Mouse (Mus musculus): ENCODE data around the gene Zfp599. TPM values are rescaled to one million over a fixed set of nuclear protein-coding genes. Genes with fewer than 3 reads are reported as not detected.

The Zfp599 gene
- polyA plus RNA-seq, 1 experiment = 0.02 TPM

DNA sequence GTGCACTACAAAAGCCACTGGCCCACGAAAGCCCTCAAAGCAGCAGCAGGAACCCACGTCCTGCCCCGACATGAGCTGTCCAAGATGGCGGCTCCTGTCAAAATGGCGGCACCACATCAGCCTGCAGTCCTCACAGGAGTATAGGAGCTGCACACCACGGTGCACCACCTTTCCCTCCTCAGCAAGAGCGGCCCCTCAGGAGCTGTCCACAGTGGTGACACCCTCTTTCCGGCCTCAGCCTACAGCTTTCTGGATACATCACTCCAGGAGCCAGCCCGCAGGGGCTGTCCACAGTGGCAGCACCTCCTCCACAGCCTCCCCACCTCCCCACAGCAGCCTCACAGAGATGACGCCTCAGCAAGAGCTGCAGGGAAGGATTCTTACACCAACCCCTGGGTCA lies 2.9 kb upstream of the Zfp599 start:
- Histone ChIP-seq H3K36me3 (ENCODE audit: control insufficient read depth, insufficient read depth, low read length) (no peaks in the 10 kb centered on the region), H3K27me3 (ENCODE audit: control insufficient read depth, insufficient read depth, low read length) (no peaks in the 10 kb centered on the region; the same call in 1 of the 2 replicates), H3K4me3 (ENCODE audit: control insufficient read depth, low read depth, low read length) (peak overlapping the region; percentile 39), H3K27ac (ENCODE audit: control insufficient read depth, insufficient read depth, low read depth, low read length) (no peak overlapping the region), H3K4me1 (ENCODE audit: control insufficient read depth, insufficient read depth, low read length) (peaks cover 6% of the 10 kb centered on the region)
- TF ChIP-seq POLR2A (IDR thresholded peaks at IDR 0.05; ENCODE audit: control insufficient read depth, low read depth, low read length) = no peak
- no peak for TF ChIP-seq CTCF (IDR thresholded peaks at IDR 0.05; ENCODE audit: control insufficient read depth, insufficient read depth, insufficient replicate concordance, low read depth, low read length)

DNA sequence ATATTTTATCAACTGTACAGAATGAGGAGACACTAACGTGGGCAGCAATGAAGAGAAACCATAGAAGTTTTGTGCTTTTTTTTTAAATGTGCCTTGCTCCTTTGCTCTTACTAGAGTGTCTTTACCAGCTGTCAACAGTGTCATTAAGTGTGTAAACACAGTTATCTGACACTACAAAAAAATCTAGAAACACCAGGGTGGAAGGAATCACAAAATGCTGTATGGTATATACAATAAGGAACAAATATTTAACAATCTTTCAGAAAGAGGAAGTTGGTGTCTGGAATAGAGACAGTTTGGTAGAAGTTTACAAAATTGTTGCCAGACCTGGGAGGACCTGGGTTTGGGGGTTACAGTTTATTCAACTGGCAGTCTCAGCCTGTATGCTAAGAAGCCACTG lies 1.9 kb upstream of the Zfp599 start:
- Histone ChIP-seq H3K36me3 (ENCODE audit: control insufficient read depth, insufficient read depth, low read length) (no peaks in the 10 kb centered on the region), H3K27ac (ENCODE audit: control insufficient read depth, insufficient read depth, low read depth, low read length) (no peak overlapping the region), H3K4me3 (ENCODE audit: control insufficient read depth, low read depth, low read length) (no peak overlapping the region), H3K27me3 (ENCODE audit: control insufficient read depth, insufficient read depth, low read length) (no peaks in the 10 kb centered on the region; the same call in 1 of the 2 replicates), H3K4me1 (ENCODE audit: control insufficient read depth, insufficient read depth, low read length) (peaks cover 6% of the 10 kb centered on the region)
- TF ChIP-seq CTCF (IDR thresholded peaks at IDR 0.05; ENCODE audit: control insufficient read depth, insufficient read depth, insufficient replicate concordance, low read depth, low read length) (no peak), POLR2A (IDR thresholded peaks at IDR 0.05; ENCODE audit: control insufficient read depth, low read depth, low read length) (no peak)

DNA sequence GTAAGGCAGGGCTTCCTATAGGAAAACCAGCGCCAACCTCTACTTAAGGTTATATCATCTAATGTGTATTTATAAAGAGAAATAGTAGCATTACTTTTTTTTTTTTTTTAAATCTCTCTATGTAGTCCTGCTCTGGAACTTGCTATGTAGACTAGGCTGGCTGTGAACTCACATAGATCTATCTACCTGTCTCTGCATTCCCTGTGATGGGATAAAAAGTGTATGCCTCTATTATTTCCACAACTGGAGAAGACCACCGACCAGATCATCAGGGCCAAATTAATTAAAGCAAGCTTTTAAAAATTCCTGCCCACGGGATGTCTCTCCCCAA lies 362 bp upstream of the Zfp599 start:
- Histone ChIP-seq H3K4me3 (ENCODE audit: control insufficient read depth, low read depth, low read length) (no peak overlapping the region), H3K27me3 (ENCODE audit: control insufficient read depth, insufficient read depth, low read length) (no peaks in the 10 kb centered on the region; the same call in 1 of the 2 replicates), H3K27ac (ENCODE audit: control insufficient read depth, insufficient read depth, low read depth, low read length) (no peak overlapping the region), H3K4me1 (ENCODE audit: control insufficient read depth, insufficient read depth, low read length) (peaks cover 6% of the 10 kb centered on the region), H3K36me3 (ENCODE audit: control insufficient read depth, insufficient read depth, low read length) (no peaks in the 10 kb centered on the region)
- TF ChIP-seq POLR2A (IDR thresholded peaks at IDR 0.05; ENCODE audit: control insufficient read depth, low read depth, low read length) = no peak
- no peak for TF ChIP-seq CTCF (IDR thresholded peaks at IDR 0.05; ENCODE audit: control insufficient read depth, insufficient read depth, insufficient replicate concordance, low read depth, low read length)

DNA sequence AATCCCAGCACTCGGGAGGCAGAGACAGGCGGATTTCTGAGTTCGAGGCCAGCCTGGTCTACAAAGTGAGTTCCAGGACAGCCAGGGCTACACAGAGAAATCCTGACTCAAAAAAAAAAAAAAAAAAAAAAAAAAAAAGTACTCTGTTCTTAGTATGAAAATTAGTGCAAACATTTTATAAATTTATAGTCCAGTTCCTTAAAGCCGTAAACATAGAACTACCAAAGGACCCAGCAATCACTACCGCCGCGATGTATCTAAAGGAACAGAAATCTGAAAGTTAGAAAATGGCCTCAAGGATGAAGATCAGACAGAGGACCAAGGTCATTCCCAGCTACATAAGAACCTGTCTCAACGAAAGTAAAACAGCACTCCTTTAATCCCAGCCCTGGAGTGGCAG lies 911 bp downstream of the Zfp599 start:
- Histone ChIP-seq H3K36me3 (ENCODE audit: control insufficient read depth, insufficient read depth, low read length) (no peaks in the 10 kb centered on the region), H3K27ac (ENCODE audit: control insufficient read depth, insufficient read depth, low read depth, low read length) (no peak overlapping the region), H3K4me3 (ENCODE audit: control insufficient read depth, low read depth, low read length) (no peak overlapping the region), H3K4me1 (ENCODE audit: control insufficient read depth, insufficient read depth, low read length) (peaks cover 6% of the 10 kb centered on the region), H3K27me3 (ENCODE audit: control insufficient read depth, insufficient read depth, low read length) (no peaks in the 10 kb centered on the region; the same call in 1 of the 2 replicates)
- TF ChIP-seq CTCF (IDR thresholded peaks at IDR 0.05; ENCODE audit: control insufficient read depth, insufficient read depth, insufficient replicate concordance, low read depth, low read length) = no peak
- TF ChIP-seq POLR2A (IDR thresholded peaks at IDR 0.05; ENCODE audit: control insufficient read depth, low read depth, low read length) = no peak

DNA sequence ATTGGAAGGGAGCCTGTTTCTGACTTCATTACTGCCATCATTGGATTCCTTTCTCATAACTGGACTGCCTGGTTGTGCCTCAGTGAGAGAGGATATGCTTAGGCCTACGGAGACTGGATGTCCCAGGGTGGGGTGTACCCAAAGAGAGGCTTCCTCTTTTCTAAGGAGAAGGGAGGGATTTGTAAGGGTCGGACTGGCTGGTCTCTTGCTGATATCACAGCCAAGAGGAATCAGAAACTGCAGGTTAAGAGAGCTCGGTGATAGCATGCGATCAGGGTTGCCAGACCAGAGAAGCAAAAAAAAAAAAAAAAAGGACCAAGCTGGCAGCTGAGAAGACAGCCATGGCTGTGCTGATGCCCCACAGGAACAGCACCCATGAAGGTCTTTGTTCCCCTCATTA lies 3.1 kb downstream of the Zfp599 start:
- Histone ChIP-seq H3K36me3 (ENCODE audit: control insufficient read depth, insufficient read depth, low read length) (no peaks in the 10 kb centered on the region), H3K4me3 (ENCODE audit: control insufficient read depth, low read depth, low read length) (no peak overlapping the region), H3K4me1 (ENCODE audit: control insufficient read depth, insufficient read depth, low read length) (peaks cover 6% of the 10 kb centered on the region), H3K27me3 (ENCODE audit: control insufficient read depth, insufficient read depth, low read length) (no peaks in the 10 kb centered on the region; the same call in 1 of the 2 replicates), H3K27ac (ENCODE audit: control insufficient read depth, insufficient read depth, low read depth, low read length) (no peak overlapping the region)
- no peak for TF ChIP-seq CTCF (IDR thresholded peaks at IDR 0.05; ENCODE audit: control insufficient read depth, insufficient read depth, insufficient replicate concordance, low read depth, low read length)
- TF ChIP-seq POLR2A (IDR thresholded peaks at IDR 0.05; ENCODE audit: control insufficient read depth, low read depth, low read length) = no peak

DNA sequence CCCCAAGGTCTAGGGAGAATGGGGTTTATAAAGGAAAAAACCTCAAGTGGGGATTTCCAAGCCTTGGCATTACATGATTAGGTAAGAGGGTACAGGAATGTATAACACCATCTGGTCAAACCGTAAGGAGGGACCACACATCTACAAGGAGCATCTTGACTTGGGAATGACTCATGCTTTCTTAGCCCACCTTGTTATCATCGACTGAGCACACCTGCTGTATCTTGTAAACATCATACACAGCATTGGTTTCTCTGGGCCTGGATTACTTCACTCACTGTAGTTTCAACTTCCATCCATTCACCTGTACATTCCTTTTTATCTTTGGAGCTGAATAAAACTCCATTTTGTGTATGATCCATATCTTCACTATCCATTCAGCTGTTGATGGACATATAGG lies 15.5 kb downstream of the Zfp599 start:
- Histone ChIP-seq H3K27ac (ENCODE audit: control insufficient read depth, insufficient read depth, low read depth, low read length) (no peak overlapping the region), H3K27me3 (ENCODE audit: control insufficient read depth, insufficient read depth, low read length) (no peaks in the 10 kb centered on the region), H3K4me1 (ENCODE audit: control insufficient read depth, insufficient read depth, low read length) (no peaks in the 10 kb centered on the region), H3K4me3 (ENCODE audit: control insufficient read depth, low read depth, low read length) (no peak overlapping the region), H3K36me3 (ENCODE audit: control insufficient read depth, insufficient read depth, low read length) (no peaks in the 10 kb centered on the region)
- TF ChIP-seq POLR2A (IDR thresholded peaks at IDR 0.05; ENCODE audit: control insufficient read depth, low read depth, low read length) (no peak), CTCF (IDR thresholded peaks at IDR 0.05; ENCODE audit: control insufficient read depth, insufficient read depth, insufficient replicate concordance, low read depth, low read length) (no peak)

DNA sequence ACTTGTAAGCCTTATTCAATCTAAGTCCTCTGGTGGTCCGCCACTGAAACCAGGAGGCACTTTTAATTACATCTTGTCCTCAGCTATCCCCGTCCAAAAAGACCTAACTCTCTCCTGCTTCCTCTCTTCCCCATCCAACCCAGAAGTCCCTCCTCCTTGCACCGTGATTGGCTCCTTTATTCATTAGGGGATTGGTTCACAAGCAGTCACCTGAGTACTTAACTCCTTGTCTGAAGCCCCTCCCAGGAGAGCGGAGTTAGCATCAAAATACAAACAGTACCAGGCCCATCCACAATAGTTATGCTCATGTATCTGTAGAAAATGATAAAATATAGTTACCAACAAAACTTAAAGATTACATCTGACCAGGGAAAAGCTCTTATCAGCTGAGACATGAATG lies 19.7 kb downstream of the Zfp599 start:
- no peak for TF ChIP-seq CTCF (IDR thresholded peaks at IDR 0.05; ENCODE audit: control insufficient read depth, insufficient read depth, insufficient replicate concordance, low read depth, low read length)
- TF ChIP-seq POLR2A (IDR thresholded peaks at IDR 0.05; ENCODE audit: control insufficient read depth, low read depth, low read length) = no peak
- H3K4me1 ChIP-seq (ENCODE audit: control insufficient read depth, insufficient read depth, low read length) = no peaks in the 10 kb centered on the region
- no peak overlapping the region for H3K4me3 ChIP-seq (ENCODE audit: control insufficient read depth, low read depth, low read length)
- no peaks in the 10 kb centered on the region for H3K36me3 ChIP-seq (ENCODE audit: control insufficient read depth, insufficient read depth, low read length)
- H3K27ac ChIP-seq (ENCODE audit: control insufficient read depth, insufficient read depth, low read depth, low read length) = no peak overlapping the region
- no peaks in the 10 kb centered on the region for H3K27me3 ChIP-seq (ENCODE audit: control insufficient read depth, insufficient read depth, low read length)

DNA sequence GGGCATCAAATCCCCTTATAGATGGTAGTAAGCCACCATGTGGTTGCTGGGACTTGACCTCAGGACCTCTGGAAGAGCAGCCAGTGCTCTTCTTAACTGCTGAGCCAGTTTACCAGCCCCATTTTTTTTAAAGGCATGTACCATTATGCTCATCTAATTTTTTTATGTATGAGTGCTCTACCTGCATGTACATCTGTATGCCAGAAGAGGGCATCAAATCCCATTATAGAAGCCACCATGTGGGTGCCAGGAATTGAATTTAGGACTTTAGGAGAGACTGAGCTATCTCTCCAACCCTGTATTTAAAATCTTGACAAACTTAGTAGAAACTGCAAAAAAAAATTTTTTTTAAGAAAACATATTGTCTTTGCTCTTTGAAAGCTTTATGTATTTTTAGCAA lies 29.1 kb downstream of the Zfp599 start:
- H3K27me3 ChIP-seq (ENCODE audit: control insufficient read depth, insufficient read depth, low read length) = no peaks in the 10 kb centered on the region
- no peak overlapping the region for H3K4me3 ChIP-seq (ENCODE audit: control insufficient read depth, low read depth, low read length)
- no peaks in the 10 kb centered on the region for H3K36me3 ChIP-seq (ENCODE audit: control insufficient read depth, insufficient read depth, low read length)
- peaks cover 5% of the 10 kb centered on the region for H3K4me1 ChIP-seq (ENCODE audit: control insufficient read depth, insufficient read depth, low read length)
- TF ChIP-seq POLR2A (IDR thresholded peaks at IDR 0.05; ENCODE audit: control insufficient read depth, low read depth, low read length) (no peak), CTCF (IDR thresholded peaks at IDR 0.05; ENCODE audit: control insufficient read depth, insufficient read depth, insufficient replicate concordance, low read depth, low read length) (no peak)
- H3K27ac ChIP-seq (ENCODE audit: control insufficient read depth, insufficient read depth, low read depth, low read length) = no peak overlapping the region
